Mouse (Mus musculus) midbrain, embryonic 12.5 days (tissue): Measurements from ENCODE around the gene Prm2. TPM values are rescaled to one million over a fixed set of nuclear protein-coding genes. Genes with fewer than 3 reads are reported as not detected.
"Not testable (repeated sequence)": the region's sequence is repeated elsewhere in the genome, so short reads cannot be mapped to it uniquely, and the experiment has no call there.

Experiments used
- ATAC-seq: fragments of 200-750 bp; cut with Nextera tagmentation; 2 replicates; pipeline ENCODE4 v1.8.0; 2017; ENCODE audit warnings: low read depth, moderate TSS enrichment, moderate library complexity; ENCODE audit not compliant: low FRiP score
- H3K27ac ChIP-seq: fragments of 300-500 bp; sonication (generic); replicated peaks from 2 replicates; pipeline ENCODE4 v1.5.1; 2016; ENCODE audit warnings: mild to moderate bottlenecking
- H3K27me3 ChIP-seq: fragments of 300-500 bp; sonication (generic); 2 replicates; pipeline ENCODE4 v1.6.1; 2016; ENCODE audit warnings: mild to moderate bottlenecking
- H3K36me3 ChIP-seq: fragments of 300-500 bp; sonication (generic); 2 replicates; pipeline ENCODE4 v1.6.1; 2016
- H3K4me1 ChIP-seq: fragments of 300-500 bp; sonication (generic); 2 replicates; pipeline ENCODE4 v1.6.1; 2016
- H3K4me2 ChIP-seq: fragments of 300-500 bp; sonication (generic); replicated peaks from 2 replicates; pipeline ENCODE4 v1.6.1; 2016; ENCODE audit warnings: mild to moderate bottlenecking, moderate library complexity
- H3K4me3 ChIP-seq: fragments of 300-500 bp; sonication (generic); 2 replicates; pipeline ENCODE4 v1.5.1; 2016; ENCODE audit warnings: mild to moderate bottlenecking
- H3K9ac ChIP-seq: fragments of 300-500 bp; sonication (generic); replicated peaks from 2 replicates; pipeline ENCODE4 v1.6.1; 2016; ENCODE audit warnings: mild to moderate bottlenecking, moderate library complexity
- H3K9me3 ChIP-seq: fragments of 300-500 bp; sonication (generic); 2 replicates; pipeline ENCODE4 v1.6.1; 2016; ENCODE audit warnings: mild to moderate bottlenecking
- WGBS: fragments of 180-500 bp; shearing (Covaris S2); methylation state at CpG from one replicate; pipeline ENCODE4 v1.1.7; 2016; 5-methylcytosine and 5-hydroxymethylcytosine counted together
- polyA plus RNA-seq: library from polyadenylated mRNA; unstranded; fragments of >200 nt; fragmentation: Nextera tagmentation; extraction: Ambion mirVana; gene quantifications from 2 replicates; pipeline ENCODE4 v1.2.1, GENCODE M21; 2016

Gene Prm2
- polyA plus RNA-seq, 1 experiment from 2014 or later, result not detected

DNA sequence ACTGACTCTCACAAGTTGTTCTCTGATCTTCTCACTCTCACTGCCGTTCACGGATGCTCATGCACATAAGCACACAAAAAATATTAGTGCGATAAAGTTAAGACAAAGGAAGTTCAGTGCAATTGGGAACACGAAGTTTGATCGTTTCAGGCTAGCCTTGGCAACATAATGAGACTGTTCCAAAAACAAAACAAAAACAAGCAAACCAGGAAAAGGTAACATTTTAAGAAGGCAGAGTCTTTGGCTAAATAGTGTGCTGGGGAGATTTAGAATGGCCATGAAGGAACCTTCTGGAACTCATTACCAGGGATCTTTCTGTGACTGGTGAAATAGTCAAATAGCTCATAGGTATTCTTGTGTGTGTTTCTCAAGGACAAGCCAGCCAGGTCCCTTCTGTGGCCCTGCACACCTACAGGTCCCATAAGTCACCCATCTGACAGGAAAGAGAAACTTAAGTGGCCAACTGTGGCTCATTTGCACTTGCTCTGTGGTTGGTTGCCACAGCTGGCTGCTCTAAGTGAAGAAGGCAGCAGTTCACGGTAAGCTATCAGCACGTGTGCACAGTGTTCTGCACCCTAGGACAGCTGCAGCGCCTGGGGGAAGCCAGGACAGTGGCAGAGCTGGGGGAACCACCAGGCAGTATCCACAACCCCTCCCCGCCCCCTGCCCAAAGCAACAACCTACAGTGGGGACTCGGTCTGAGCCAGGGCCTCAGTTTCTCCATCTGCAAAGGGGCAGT lies 10.0 kb upstream of the Prm2 start, which contains the start of gene Prm1:
Gene Prm1 (minus strand): TSS at position 51 of the 739 bp plus-strand sequence.
- ATAC-seq, result no peak
- WGBS, result 86% methylated on average over 10 of the region's 10 CpGs

DNA sequence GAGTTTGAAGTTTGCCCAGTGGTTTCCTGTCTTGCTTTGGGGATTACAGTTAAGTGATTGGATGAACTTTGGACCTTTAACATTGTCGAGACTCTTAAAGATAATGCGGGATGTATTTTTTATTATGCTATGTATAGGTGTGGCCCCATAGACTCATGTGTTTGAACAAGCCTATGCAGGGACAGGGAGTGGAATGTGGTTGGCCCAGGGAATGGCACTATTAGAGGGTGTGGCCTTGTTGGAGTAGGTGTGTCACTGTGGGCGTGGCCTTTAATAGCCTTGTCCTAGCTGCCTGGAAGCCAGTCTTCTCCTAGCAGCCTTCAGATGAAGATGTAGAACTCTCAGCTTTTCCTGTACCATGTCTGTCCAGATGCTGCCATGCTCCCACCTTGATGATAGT lies 6.5 kb upstream of the Prm2 start:
- not testable (repeated sequence) for H3K36me3 ChIP-seq, H3K9me3 ChIP-seq, ATAC-seq, H3K4me3 ChIP-seq, H3K4me1 ChIP-seq, H3K27me3 ChIP-seq, H3K9ac ChIP-seq, H3K4me2 ChIP-seq, H3K27ac ChIP-seq
- WGBS, result 82% methylated on average over 3 of the region's 3 CpGs

More for the DNA sequence above, 10.0 kb upstream of the Prm2 start, which contains the start of gene Prm1:
- no peaks in the 10 kb centered on the region for H3K9me3 ChIP-seq
- H3K9ac ChIP-seq, result no peak within 1 kb of the TSS
- H3K4me2 ChIP-seq, result no peak within 1 kb of the TSS
- no peaks in the 10 kb centered on the region for H3K27me3 ChIP-seq
- H3K4me3 ChIP-seq, result no peak within 1 kb of the TSS
- H3K4me1 ChIP-seq, result no peaks in the 10 kb centered on the region
- H3K36me3 ChIP-seq, result no peaks in the 10 kb centered on the region
- H3K27ac ChIP-seq, result no peak within 1 kb of the TSS

DNA sequence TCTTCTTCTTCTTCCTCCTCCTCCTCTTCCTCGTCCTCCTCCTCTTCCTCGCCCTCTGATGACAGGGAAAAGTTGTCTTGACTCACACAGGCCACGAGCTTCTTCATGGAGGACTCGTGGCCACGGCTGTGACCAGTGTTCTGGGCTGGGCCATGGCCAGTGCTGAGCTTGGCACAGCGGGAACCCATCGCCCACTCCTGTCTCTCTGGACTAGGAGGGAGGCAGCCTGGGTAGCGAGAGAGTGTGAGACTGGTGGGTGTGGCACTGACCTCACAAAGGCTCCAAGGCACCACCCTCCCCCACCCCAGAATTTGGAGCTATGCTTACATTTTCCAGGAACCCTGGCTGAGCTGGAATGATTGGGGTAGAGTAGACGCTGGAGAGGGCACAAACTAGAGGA lies 5.2 kb downstream of the Prm2 start, which contains the start of gene Prm3:
Gene Prm3 (minus strand): TSS at position 213 of the 400 bp plus-strand sequence.
- Histone ChIP-seq H3K9me3 (no peaks in the 10 kb centered on the region), H3K27me3 (0 out of 2 replicates have a peak, but pooled peaks cover under 1% of the 10 kb centered on the region), H3K36me3 (no peaks in the 10 kb centered on the region), H3K4me2 (no peak within 1 kb of the TSS), H3K27ac (no peak within 1 kb of the TSS), H3K4me3 (no peak within 1 kb of the TSS), H3K4me1 (peaks cover 9% of the 10 kb centered on the region), H3K9ac (no peak within 1 kb of the TSS)
- 76% methylated on average over 9 of the region's 9 CpGs for WGBS
- no peak for ATAC-seq

DNA sequence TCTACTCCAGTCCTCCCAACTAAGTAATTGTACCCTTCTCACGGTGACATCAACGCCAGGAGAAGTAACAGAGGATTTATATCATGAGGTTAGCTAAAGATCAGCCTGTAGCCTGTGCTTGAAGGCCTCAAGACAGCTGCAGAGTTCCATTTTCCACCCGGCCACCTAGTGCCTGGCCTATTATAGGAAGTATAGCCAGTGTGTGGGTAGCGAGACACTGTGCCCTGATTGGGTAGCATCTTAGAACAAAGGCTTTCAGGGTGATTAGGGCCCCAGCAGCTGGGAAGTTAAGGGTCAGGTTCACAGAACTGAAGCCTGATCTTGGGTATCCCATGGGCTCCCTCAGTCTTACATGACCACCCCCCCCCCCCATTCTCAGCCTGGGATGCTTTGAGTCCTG lies 7.1 kb downstream of the Prm2 start:
- no peak overlapping the region for H3K4me2 ChIP-seq
- no peak overlapping the region for H3K9ac ChIP-seq
- H3K27ac ChIP-seq, result no peak overlapping the region
- H3K4me1 ChIP-seq, result peaks cover 20% of the 10 kb centered on the region
- H3K9me3 ChIP-seq, result no peaks in the 10 kb centered on the region
- no peaks in the 10 kb centered on the region for H3K36me3 ChIP-seq
- H3K27me3 ChIP-seq, result peaks cover 10% of the 10 kb centered on the region
- WGBS, result 50% methylated on average over 4 of the region's 4 CpGs
- ATAC-seq, result no peak
- no peak overlapping the region for H3K4me3 ChIP-seq

DNA sequence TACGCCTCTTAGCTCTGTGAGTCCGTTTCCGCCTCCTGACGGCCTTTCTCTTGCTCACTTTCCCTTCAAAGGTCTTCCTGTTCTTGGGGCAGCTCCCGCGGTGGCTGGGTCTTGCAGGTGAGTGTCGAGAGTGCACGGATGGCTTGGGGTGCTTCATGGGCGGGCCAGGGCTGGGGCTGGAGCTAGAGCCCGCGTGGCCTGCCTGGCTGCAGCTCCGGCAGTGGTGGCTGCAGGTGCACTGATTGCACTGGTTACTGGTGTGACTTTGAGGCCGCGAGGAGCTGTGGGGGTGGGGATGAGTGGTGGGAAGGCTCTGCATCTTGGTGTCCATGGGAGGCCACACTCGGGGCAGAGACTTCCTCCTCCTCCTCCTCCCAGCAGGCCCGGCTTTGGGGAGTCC lies 7.7 kb downstream of the Prm2 start, which contains the start of gene Tnp2:
Gene Tnp2 (minus strand): TSS at position 390 of the 400 bp plus-strand sequence.
- ATAC-seq, result no peak
- no peaks in the 10 kb centered on the region for H3K36me3 ChIP-seq
- H3K4me1 ChIP-seq, result peaks cover 23% of the 10 kb centered on the region
- no peak within 1 kb of the TSS for H3K27ac ChIP-seq
- H3K4me2 ChIP-seq, result no peak within 1 kb of the TSS
- H3K9ac ChIP-seq, result no peak within 1 kb of the TSS
- peaks cover 16% of the 10 kb centered on the region for H3K27me3 ChIP-seq
- whole genome bisulfite sequencing, result 60% methylated on average over 16 of the region's 16 CpGs
- no peak within 1 kb of the TSS for H3K4me3 ChIP-seq
- H3K9me3 ChIP-seq, result no peaks in the 10 kb centered on the region

DNA sequence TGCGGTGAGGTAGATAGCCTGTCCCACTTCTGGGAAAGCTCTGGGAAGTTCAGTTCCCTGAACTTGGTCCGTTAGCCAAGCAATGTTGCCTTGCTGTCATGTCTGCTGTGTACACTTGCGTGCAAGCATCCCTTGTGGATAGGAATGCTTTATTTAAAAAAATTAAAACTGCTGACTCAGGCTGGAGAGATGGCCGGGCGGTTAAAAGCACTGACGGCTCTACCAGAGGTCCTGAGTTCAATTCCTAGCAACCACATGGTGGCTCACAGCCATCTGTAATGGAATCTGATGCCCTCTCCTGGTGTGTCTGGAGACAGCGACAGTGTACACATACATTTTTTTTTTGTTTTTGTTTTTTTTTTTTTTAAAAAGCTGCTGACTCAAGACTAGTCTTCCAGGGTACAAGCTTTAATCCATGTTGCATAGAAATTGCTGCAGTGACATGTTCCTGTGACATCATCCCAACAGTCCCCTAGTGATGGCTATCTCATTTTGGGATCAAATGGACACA lies 8.3 kb downstream of the Prm2 start:
- Histone ChIP-seq H3K4me2 (no peak overlapping the region), H3K9me3 (no peaks in the 10 kb centered on the region), H3K27me3 (peaks cover 23% of the 10 kb centered on the region), H3K9ac (no peak overlapping the region), H3K27ac (no peak overlapping the region), H3K36me3 (no peaks in the 10 kb centered on the region), H3K4me3 (no peak overlapping the region), H3K4me1 (peaks cover 23% of the 10 kb centered on the region)
- 88% methylated on average over 7 of the region's 7 CpGs for WGBS
- ATAC-seq, result no peak

DNA sequence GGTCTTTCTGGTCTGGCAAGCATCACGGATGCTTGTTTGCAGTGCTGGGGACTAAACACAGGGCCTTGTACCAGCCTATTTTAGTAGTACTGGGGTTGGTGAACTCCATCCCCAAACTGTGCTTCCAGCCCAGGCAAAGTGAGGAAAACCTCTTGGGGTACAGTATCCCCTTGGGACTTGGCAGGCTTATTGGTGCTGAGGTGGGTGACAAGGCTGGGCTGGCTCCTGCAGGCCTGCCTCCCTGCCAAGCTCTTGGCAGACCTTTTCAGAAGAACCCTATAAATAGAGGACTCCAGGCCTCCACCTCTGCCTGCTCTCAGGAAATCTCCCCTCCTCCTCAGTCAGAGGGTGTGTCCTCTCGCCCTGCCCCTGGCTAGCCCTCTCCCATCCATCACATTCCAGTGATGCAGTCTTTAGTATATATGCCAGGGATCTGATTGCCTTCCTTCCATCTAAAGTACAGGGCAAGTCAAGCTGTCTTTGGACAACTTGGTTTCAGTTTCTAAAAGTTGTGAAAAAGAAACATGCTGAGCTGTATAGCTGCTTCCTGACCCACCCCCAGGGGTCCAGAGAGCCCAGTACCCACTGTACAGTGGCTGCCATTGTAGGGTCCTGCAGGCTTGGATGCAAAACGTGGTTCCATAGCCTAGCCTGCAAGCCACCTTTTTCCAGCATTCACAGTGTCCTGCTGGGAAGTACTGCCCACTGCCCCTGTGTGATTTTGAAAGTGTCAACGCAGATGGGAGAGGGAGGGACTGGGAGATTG lies 9.0 kb downstream of the Prm2 start:
- Histone ChIP-seq H3K4me2 (0 out of 2 replicates have a peak overlapping the region, but pooled peaks have one; percentile 99), H3K4me3 (no peak overlapping the region), H3K9ac (no peak overlapping the region), H3K9me3 (no peaks in the 10 kb centered on the region), H3K4me1 (peaks cover 28% of the 10 kb centered on the region), H3K27me3 (peaks cover 27% of the 10 kb centered on the region), H3K36me3 (no peaks in the 10 kb centered on the region), H3K27ac (no peak overlapping the region)
- WGBS, result 70% methylated on average over 4 of the region's 4 CpGs
- no peak for ATAC-seq

DNA sequence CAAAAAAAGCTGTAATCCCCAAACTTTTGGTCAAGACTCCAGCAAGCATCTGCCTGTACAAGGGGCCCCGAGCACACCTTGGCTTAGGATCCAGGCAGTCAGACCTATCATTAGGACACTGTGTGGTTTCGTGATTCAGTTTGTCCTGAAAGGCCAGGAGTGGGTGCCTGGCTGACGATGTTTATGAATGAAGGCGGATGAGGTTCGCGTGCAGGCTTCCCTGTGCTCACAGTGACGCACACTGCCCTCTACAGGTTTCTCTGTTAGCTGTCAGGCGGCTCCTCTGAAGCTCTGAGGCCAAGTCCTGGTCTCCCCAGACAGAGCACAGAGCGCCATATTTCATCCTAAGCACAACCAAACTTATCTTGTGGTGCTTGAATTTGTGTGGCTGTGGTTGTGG lies 9.6 kb downstream of the Prm2 start:
- H3K4me2 ChIP-seq, result peak overlapping the region; percentile 99
- peak; percentile 35 for ATAC-seq
- peak overlapping the region; percentile 69 for H3K9ac ChIP-seq
- H3K4me1 ChIP-seq, result peaks cover 28% of the 10 kb centered on the region
- no peaks in the 10 kb centered on the region for H3K36me3 ChIP-seq
- H3K4me3 ChIP-seq, result peak overlapping the region; percentile 70
- 3% methylated on average over 9 of the region's 9 CpGs for WGBS
- H3K27ac ChIP-seq, result peak overlapping the region; percentile 84
- peaks cover 27% of the 10 kb centered on the region for H3K27me3 ChIP-seq
- H3K9me3 ChIP-seq, result no peaks in the 10 kb centered on the region

DNA sequence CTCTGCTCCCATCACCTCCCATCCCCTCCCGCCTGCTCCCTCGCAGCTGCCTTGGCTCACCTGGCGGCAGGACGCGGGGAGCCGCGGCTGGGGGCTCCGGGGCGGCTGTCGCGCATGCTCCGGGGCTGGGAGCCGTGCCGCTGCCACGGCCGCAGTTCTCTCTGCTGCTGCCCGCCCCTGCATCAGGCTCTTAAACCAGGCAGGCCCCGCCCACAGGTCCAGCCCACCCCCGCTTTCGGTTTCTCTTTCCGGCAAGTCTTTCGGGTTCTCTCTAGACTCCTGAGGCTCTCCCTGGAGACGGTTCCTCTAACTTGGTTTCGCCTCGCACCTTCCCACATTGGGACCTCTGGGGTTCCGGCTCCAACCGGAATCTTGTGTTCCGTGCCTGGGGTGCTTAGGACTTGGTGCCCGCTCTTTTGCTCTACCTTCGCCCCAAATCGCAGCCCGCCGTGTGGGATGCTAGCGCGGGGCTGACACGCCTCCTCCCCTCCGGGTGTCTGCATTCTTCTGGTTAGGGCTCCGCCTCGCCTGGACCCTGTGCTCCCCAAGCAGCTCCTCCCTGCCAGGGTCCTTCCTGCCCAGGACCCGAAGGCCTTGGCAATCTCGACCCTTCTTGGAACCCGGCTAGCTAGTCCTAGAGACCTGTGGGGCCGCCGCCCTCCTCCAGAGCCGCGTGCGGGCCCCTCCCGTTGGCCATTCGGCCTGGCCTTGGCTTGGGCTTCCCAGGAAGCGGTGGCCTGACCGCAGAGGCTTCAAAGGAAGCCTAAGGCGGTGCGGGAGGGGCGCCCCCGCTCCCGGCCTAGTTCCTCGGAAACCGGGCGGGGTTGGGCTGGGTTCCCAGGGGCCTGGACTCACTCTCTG lies 10.3 kb downstream of the Prm2 start, which contains the start of gene Socs1:
Gene Socs1 (minus strand): TSS at position 166 of the 861 bp plus-strand sequence.
- H3K27me3 ChIP-seq, result peaks cover 27% of the 10 kb centered on the region
- H3K36me3 ChIP-seq, result no peaks in the 10 kb centered on the region
- no peaks in the 10 kb centered on the region for H3K9me3 ChIP-seq
- under 1% methylated on average over 58 of the region's 59 CpGs for WGBS
- H3K4me1 ChIP-seq, result peaks cover 28% of the 10 kb centered on the region
- peak; percentile 87 for ATAC-seq
- peak within 1 kb of the TSS; percentile 70 for H3K4me3 ChIP-seq
- H3K27ac ChIP-seq, result peak within 1 kb of the TSS; percentile 84
- peak within 1 kb of the TSS; percentile 99 for H3K4me2 ChIP-seq
- peak within 1 kb of the TSS; percentile 69 for H3K9ac ChIP-seq

DNA sequence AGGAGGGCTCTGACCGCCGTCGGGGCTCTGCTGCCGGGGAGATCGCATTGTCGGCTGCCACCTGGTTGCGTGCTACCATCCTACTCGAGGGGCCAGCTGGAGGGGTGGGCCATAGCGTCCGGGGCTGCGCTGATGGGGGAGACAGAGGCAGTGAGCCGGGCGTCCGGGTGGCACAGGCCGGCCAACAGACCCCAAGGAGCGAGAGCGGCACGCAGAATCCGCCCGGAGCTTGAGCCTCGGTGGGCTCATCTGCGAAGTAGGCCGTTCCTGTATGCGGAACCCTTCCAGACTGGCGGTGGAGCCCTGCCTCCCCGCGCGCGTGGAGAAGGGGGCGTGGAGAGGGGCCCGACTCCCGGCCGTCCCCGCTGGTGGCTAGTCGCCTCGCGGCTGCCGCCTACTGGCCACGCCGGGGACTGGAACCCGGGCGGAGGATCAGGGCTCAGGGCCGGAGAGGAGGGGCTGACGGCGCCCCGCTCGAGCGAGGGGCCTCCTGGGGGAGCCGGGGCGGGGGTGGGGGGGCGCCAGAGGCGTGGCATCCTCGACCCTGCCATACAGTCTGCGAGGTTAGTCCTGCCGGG lies 11.1 kb downstream of the Prm2 start:
- Histone ChIP-seq H3K27me3 (peaks cover 27% of the 10 kb centered on the region), H3K9me3 (no peaks in the 10 kb centered on the region), H3K36me3 (no peaks in the 10 kb centered on the region), H3K4me3 (peak overlapping the region; percentile 70), H3K4me2 (peak overlapping the region; percentile 99), H3K27ac (peak overlapping the region; percentile 84), H3K4me1 (peaks cover 28% of the 10 kb centered on the region), H3K9ac (peak overlapping the region; percentile 69)
- under 1% methylated on average over 50 of the region's 55 CpGs for WGBS
- ATAC-seq, result peak; percentile 82
